ENCODE assay signal across 8 mouse cellular contexts in genomic region chr10:82833926-82834325, GRCm38 (mm10). TPM values are rescaled to one million over a fixed set of nuclear protein-coding genes. Genes with fewer than 3 reads are reported as not detected.
DNase-seq lines count a peak whose midpoint lies in the region; ATAC-seq and TF ChIP-seq lines count a peak whose summit lies in the region.

TSS of gene Txnrd1 (plus strand) at chr10:82833951.

- H3K9ac ChIP-seq in kidney, postnatal 0 days (ENCODE audit: low read depth, low read length) = no peak within 1 kb of the TSS
- no peak within 1 kb of the TSS for H3K9ac ChIP-seq in intestine, embryonic 14.5 days (ENCODE audit: low read length)

- no peak for ATAC-seq in kidney, postnatal 0 days (replicated peaks; ENCODE audit: low FRiP score, low read depth)
- ATAC-seq in intestine, embryonic 14.5 days (replicated peaks; ENCODE audit: low FRiP score, low TSS enrichment, low read depth) = no peak
- ATAC-seq in megakaryocyte, adult 5-6 weeks (ENCODE audit: poor library complexity, severe bottlenecking) = no peak

- H3K4me3 ChIP-seq in kidney, postnatal 0 days (replicated peaks; ENCODE audit: low read depth, low read length) = no peak within 1 kb of the TSS
- no peak within 1 kb of the TSS for H3K4me3 ChIP-seq in intestine, embryonic 14.5 days (ENCODE audit: low read depth, low read length)

- no peaks in the 10 kb centered on the region for H3K9me3 ChIP-seq in kidney, postnatal 0 days (replicated peaks; ENCODE audit: low read length)
- H3K9me3 ChIP-seq in intestine, embryonic 14.5 days (ENCODE audit: control insufficient read depth, low read length) = no peaks in the 10 kb centered on the region

- 26% methylated on average over 9 of the region's 9 CpGs for WGBS in kidney, postnatal 0 days
- 28% methylated on average over 9 of the region's 9 CpGs for WGBS in intestine, embryonic 14.5 days

- no peak for TF ChIP-seq CTCF in kidney, postnatal 0 days (IDR thresholded peaks at IDR 0.05; ENCODE audit: low read depth)

- intact Hi-C loops in gastrocnemius, postnatal 14 days (cut with DNase I; ENCODE audit: low total_unique reads) = no loop called here

- no peak within 1 kb of the TSS for H3K27ac ChIP-seq in kidney, postnatal 0 days
- H3K27ac ChIP-seq in intestine, embryonic 14.5 days (ENCODE audit: low read depth) = no peak within 1 kb of the TSS

- no peaks in the 10 kb centered on the region for H3K36me3 ChIP-seq in kidney, postnatal 0 days (ENCODE audit: insufficient read depth, low read length)
- no peaks in the 10 kb centered on the region for H3K36me3 ChIP-seq in intestine, embryonic 14.5 days (ENCODE audit: control insufficient read depth, insufficient read depth, low read length)

- no peak for DNase-seq in kidney, postnatal 0 days (ENCODE audit: low spot score)
- DNase-seq in kidney, adult 8-10 months = no peak
- DNase-seq in adrenal gland, postnatal 25 days = no peak
- DNase-seq in gastrocnemius, postnatal 14 days = no peak
- DNase-seq in intestine, embryonic 14.5 days (ENCODE audit: low spot score) = no peak
- no peak for DNase-seq in thymus, adult 18-20 months
- no peak for DNase-seq in embryo, embryonic 10.5 days (ENCODE audit: low spot score)

- H3K27me3 ChIP-seq in kidney, postnatal 0 days (ENCODE audit: insufficient read depth, low read length) = no peaks in the 10 kb centered on the region
- no peaks in the 10 kb centered on the region for H3K27me3 ChIP-seq in intestine, embryonic 14.5 days (replicated peaks; ENCODE audit: control insufficient read depth, insufficient read depth, low read length)

- H3K4me1 ChIP-seq in kidney, postnatal 0 days (replicated peaks; ENCODE audit: insufficient read depth, low read length) = no peaks in the 10 kb centered on the region
- H3K4me1 ChIP-seq in intestine, embryonic 14.5 days (replicated peaks; ENCODE audit: control insufficient read depth, insufficient read depth, low read length) = 0 out of 2 replicates have a peak, but pooled peaks cover 5% of the 10 kb centered on the region

- no peak within 1 kb of the TSS for H3K4me2 ChIP-seq in kidney, postnatal 0 days (ENCODE audit: low read length)
- H3K4me2 ChIP-seq in intestine, embryonic 14.5 days (ENCODE audit: low read length) = no peak within 1 kb of the TSS

RNA-seq across cellular contexts. Expression of gene Txnrd1, which starts in this region (rescaled TPM):
- 70.9 and 73.8 TPM in 2 replicates for polyA plus RNA-seq in kidney, postnatal 0 days (2015; fragmentation: Nextera tagmentation; extraction: Ambion mirVana)
- 118 and 136 TPM in 2 replicates for total RNA-seq in adrenal gland, postnatal 25 days (2021)
- 10 to 100 TPM; 27.5 to 30.4 TPM for total RNA-seq in gastrocnemius, postnatal 14 days (2021)
- 124 and 128 TPM in 2 replicates for polyA plus RNA-seq in intestine, embryonic 14.5 days (2014; fragmentation: Nextera tagmentation; extraction: Ambion mirVana)
- total RNA-seq in megakaryocyte, adult 5-6 weeks (2015) = 26.2 and 29.6 TPM in 2 replicates
- 59.5 and 73.9 TPM in 2 replicates for total RNA-seq in megakaryocyte, adult 5-6 weeks (2017)
